Mouse (Mus musculus) effector memory CD4-positive, alpha-beta T cell, adult 7 months (primary cell): ENCODE results near the gene Scaf8. TPM values are rescaled to one million over a fixed set of nuclear protein-coding genes. Genes with fewer than 3 reads are reported as not detected.

Experiments used
- polyA plus RNA-seq: library from polyadenylated mRNA; unstranded; fragments of 100-300 nt; shearing (Covaris generic); gene quantifications from one replicate; pipeline ENCODE4 v1.2.1, GENCODE M21; 2017

The Scaf8 gene
- polyA plus RNA-seq, result 56.9 TPM

GRCm38 (mm10) chr17:3114720-3115379, at the start of gene Scaf8:
Gene Scaf8 (plus strand): TSS chr17:3114972.

Other genes starting within 250 kb of the Scaf8 start
- 0.50 TPM for gene Tiam2, start 211.6 kb downstream of the Scaf8 start, polyA plus RNA-seq